Mouse (Mus musculus) layer of hippocampus, adult 8-10 months (tissue): ENCODE results near the gene Gm4881. TPM values are rescaled to one million over a fixed set of nuclear protein-coding genes. Genes with fewer than 3 reads are reported as not detected.

Source experiments
- DNase-seq, 2 experiments: peaks; one replicate each; pipeline ENCODE4 v3.0.0; 2022; ENCODE audit warnings: low spot score in 2 of 2
- total RNA-seq, 4 experiments: library from RNA; stranded (reverse); gene quantifications; 2 replicates each; pipeline ENCODE4 v1.2.4; 2022

Gm4881 gene
- total RNA-seq, 4 experiments from 2014 or later, result not detected

DNA sequence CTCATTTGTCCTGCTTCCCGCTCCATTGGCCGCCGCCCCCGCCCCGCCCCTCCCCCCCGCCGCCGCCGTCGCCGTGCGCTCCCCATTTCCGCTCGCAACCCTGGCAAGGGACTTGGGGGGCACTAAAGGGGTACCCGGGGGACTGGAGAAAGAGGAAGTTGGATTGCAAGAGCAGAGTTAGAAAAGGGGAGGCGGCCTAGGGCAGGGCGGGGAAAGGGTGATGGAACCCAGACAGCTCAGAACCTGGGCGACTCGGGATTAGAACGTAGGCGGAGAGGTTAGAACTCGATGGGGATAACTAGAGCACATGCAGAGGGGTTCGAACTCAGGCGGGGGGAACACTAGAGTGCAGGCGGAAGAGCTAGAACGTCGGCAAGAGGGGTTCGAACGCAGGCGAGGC lies 10.2 kb upstream of the Gm4881 start:
- no peak for DNase-seq

DNA sequence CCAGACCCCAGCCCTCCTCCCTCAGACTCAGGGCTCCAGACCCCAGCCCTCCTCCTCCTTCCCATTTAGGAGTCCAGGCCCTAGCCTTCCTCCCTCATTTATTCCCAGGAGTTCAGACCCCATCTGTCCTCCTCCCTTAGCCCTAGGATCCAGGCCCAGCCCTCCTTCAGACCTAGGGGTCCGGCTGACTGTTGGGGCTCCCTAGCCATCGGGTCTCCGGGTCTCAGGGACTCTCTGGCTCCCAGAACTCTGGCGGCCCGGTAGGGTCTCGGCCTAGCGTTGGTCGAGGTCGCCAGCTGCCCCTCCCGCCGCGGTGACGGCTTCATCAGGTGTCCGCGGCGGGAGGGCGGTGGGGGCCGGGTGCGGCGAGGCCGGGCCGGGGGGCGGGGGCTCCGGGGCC lies 9.7 kb upstream of the Gm4881 start:
- DNase-seq, result no peak

DNA sequence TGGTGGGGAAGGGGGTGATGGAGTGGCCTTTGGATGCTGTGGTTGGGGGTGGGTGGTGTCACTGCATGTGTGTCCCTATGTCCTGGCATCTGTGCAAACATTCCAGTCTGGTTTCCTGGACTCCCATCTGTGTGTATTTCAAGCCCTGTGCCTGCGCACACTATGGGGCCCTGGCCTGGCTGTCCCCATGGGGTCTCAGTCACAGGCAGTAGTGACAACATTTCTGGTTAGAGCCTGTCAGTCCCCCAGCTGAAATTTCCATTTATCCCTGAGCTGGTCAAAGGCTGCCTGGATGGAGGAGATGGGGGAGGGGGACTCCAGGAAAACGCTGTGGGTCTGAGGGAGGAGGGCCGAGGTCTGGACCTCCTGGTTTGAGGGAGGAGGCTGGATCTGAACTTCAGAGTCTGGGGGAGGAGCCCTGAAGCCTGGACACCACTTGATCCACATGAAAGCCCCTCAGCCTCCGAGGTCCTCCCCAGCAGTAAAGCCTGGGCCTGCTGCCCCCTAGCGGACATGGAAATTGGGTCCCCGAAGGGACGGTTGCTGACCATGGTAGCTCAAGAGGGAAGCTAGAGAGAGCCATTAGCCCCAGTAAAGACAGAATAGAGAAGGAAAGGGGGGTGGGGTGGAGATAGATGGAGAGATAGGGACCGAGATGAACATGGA lies 5.8 kb upstream of the Gm4881 start:
- no peak for DNase-seq

DNA sequence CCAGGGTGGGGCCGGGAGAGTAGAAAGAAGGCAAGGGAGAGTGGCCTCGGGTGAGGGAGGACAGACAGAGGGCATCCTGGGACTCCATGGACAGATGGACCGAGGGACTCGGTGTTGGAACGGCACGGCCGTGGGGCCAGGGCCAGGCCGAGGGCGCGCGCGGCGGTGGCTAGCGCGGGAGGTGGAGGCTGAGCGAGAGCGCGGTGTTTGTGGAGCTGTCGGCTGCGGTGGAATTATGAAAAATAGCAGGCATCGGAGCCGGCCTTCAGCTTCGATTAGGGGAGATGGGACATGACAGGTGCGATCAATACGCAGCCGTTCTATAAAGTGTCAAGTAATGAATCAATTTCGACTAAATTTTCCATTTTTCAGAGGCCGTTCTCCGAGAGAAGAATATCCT lies 4.5 kb upstream of the Gm4881 start:
- no peak for DNase-seq

DNA sequence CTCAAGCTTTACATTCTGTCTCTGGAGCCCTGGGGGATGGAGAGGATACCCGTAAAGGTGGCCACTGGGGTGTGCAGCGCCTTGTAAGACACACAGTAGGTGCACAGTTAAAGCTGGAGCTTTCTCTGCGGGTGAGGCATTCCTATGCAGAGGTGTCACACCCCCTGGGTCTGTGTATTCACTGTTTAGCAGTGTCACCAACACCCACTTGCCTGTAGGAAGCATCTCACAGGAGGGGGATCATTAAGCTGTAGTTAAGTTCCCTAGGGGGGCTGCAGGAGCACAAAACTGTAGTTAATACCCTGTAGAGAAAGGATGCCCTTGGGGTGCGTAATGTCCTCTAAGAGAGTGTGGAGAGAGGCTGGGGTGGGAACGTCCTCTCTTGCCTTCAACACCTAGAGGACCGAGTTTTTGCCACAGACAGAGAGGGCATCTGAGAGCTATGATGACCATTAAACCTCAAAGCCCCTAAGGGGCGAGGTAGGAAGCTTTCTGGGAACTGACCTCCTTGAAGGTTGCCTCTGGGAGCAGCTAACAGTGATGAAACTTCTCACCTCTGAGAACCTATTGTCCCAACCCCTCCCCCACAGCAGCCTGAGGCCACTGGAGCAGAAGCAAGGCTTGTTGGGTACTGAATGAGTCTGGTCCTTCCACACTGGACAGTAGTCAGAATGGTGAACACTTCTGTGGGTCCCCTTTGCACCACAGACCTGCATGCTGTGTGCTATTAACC lies 3.2 kb upstream of the Gm4881 start:
- no peak for DNase-seq

DNA sequence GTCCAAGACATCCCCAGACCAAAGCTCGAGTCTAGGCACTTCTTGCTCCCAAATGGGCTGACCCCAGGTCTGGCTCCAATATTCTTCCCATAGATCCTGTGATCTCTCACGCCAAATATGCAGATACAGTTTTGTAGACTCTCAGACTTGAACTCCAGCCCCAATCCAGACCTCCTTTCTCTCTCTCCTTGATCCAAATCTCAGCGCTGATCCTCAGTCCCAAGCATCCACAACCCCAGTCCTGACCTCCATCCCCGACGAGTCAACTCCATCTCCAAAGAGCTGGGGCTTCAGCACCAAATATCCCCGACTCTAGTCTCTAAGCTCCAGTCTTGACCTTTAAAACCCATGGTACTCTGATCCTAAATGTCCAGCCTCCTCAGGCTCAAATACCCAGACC lies 653 bp downstream of the Gm4881 start:
- no peak for DNase-seq

DNA sequence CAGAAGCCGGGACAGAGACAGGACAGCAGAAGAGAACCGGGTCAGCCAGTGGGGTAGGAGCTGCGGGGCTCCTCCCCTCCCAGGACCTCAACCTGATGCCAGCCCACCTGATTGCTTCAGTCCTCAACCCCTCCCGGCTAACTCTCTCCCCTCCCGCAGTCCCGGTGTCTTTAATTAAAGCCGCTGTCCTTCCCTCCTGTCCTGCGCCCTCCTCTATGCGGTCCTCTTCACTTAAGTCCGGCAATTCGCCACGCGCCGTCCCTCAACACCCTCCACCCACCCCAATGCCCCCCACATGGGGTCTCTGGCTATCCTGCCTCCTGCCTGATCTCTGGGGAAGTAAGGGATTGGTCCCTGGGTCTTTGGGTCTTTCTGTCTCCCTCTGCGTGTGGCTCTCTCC lies 12.6 kb downstream of the Gm4881 start:
- DNase-seq, result no peak

DNA sequence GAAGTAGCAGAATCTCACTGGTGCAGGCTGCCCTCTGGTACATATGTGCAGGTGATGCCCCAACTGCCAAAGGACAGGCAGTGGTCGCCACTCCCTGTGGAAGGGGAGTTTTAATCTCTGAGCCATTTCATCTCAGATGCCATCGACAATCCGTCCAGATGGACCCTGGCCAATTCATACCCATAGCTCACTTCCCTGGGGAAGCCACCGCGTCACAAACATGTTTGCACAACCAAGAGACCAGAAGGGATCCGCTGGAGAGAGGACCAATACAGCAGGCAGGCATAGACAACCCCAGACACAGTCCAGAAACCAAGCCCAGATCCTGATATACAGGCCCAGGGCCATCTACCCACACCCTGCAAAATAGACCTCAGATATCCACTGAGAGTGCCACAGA lies 13.8 kb downstream of the Gm4881 start:
- DNase-seq, result no peak

DNA sequence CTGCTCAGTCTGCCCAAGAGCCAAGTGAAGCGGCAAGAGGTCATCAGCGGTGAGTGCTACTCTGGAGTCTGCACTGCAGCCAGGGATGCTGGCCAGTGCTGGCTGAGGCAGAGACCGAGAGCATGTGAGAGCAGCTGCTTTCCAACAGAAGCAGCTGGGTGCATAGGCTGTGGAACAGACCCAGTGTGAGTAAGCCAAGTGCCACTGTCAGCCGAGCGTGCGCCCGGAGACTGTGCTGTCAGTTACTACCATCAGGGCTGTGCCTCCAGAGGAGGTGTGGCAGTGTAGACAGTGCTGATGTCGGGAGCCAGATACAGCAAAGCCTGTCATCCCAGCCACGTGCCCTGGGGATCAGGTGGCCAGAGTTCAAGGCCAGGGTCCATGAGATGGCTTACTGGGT lies 24.6 kb downstream of the Gm4881 start:
- peak; percentile 46 to 47 for DNase-seq

DNA sequence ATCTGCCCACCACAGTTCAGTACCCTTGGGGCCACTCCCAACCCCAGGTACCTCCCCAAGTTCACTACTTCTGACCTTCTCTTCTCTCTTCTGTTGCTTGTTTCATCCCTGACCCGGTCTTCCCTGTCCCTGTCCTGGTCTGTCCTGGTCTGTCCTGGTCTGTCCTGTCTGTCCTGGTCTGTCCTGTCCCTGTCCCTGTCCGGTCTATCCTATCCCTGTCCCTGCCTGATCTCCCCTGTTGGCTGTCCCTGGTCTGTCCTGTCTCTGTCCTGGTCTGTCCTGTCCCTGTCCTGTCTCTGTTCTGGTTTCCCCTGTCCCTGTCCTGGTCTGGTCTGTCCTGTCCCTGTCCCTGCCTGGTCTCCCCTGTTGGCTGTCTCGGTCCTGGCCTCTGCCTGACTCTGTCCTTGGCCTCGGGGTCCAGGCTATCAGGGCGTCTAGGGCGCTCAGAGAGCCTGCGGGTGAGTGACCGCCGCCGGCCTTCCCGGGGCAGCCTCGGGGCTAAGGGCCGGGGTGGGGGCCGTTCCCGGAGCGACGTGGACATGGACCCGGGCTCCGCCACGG lies 25.5 kb downstream of the Gm4881 start:
- no peak for DNase-seq

DNA sequence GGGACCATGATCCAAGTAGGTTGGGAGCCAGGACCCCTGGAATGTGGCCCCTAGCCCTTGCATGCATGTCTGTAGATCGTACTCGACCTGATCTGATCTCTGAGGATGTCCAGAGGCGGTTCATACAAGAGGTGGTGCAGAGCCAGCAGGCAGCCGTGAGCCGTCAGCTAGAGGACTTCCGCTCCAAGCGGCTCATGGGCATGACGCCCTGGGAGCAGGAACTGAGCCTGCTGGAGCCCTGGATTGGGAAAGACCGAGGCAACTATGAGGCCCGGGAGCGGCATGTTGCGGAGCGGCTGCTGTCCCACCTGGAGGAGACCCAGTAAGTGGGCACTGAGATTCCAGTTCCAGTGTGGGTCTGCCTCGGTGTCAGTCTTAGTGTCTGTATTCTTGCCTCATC lies 31.8 kb downstream of the Gm4881 start:
- DNase-seq, result no peak

DNA sequence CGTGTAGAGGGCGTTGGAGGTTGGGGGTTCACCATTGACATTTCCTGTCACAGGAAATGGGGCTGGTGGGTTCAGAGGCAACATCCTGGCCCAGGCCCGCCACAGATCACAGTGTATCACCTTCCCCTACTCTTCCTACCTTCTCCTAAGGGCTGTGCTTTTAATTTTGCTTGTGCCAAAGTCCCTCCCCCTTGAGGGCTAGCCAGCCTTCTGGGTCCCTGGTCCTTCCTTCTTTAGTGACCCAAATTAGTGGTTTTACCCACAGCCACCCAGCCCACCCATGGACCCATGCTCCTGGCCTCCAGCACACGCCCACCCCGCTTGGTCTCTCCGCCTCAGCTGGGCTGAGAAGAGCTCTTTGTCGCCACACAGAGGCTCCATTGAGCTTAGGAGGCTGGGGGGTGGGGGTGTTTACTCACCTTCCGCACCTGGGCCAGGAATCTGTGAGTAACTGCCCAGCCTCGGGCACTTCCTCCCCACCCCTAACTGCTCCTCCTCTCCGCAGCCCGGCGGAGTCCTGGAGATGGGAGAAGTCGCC lies 37.0 kb downstream of the Gm4881 start:
- DNase-seq, result no peak

DNA sequence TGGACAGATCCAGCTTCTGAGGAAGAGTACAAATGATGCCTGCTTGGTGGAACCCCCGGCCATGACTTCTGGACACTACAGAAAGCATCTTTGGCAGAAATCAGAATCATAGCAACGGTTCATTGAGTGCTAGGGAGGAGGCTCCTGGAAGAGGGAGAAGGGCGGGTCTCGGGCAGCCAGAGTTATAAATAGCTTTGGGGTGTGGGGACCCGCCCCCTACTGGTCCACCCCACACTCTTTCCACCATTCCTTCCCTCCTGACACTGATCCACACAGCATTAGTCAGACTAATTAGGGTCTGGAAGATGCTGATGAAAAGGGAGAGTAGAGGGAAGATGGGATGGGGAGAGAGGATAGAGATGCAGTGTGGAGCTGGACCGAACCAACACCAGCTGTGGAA lies 37.7 kb downstream of the Gm4881 start:
- DNase-seq, result no peak

DNA sequence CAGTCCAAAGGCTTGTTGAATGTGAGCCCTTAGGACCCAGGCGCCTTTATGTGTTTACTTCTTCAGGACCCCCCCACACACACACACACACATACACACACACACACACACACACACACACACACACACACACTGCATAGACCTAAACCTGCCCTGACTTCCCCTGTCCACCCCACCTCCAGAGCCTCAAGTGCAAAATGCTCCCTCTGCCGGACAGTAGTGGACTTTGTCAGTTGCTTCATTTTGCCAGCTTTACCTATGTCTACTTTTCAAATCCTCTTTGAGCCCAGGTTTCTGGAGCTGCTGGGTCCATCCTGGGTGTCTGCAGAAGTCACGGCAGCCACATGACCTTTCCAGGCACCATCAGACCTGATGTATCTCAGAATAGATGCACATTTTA lies 39.4 kb downstream of the Gm4881 start:
- DNase-seq, result no peak

DNA sequence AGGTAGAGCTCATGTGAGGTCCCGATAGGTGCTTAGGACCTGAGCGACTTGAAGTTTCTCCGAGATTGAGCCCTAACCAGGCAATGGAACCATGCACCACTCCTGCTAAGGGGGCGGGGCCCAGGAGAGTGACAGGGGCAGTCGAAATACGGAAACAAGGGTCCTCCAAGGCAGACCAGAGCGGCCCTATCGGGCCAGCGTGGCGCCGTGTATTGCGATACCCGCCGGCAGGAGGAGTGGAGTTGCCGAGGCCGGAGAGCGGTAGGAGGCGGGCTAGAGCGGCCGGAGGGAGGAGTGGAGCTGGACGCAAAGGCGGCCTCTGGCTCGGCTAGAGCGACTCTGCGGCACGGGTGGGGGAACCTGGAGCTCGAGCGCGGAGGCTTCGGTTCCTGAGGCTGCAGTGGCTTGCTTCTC lies 40.2 kb downstream of the Gm4881 start:
- DNase-seq, result peak; percentile 96

DNA sequence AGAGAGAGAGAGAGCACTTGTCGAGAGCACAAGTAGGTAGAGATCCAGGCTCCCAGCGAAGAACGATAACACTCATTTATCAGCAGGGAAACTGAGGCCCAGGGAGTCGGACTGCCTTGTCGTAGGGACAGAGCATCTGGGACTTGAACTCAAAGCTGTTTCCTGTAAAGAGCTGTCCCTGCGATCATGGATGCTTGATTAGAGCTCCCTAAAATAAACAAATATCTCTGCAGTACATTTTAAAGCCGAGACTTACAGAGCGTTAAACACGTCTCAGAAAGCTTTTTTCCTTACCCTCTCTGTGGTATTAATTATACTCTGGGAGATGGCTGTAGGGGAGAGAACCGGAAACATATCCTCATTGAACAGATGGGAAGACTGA lies 40.9 kb downstream of the Gm4881 start:
- DNase-seq, result no peak

DNA sequence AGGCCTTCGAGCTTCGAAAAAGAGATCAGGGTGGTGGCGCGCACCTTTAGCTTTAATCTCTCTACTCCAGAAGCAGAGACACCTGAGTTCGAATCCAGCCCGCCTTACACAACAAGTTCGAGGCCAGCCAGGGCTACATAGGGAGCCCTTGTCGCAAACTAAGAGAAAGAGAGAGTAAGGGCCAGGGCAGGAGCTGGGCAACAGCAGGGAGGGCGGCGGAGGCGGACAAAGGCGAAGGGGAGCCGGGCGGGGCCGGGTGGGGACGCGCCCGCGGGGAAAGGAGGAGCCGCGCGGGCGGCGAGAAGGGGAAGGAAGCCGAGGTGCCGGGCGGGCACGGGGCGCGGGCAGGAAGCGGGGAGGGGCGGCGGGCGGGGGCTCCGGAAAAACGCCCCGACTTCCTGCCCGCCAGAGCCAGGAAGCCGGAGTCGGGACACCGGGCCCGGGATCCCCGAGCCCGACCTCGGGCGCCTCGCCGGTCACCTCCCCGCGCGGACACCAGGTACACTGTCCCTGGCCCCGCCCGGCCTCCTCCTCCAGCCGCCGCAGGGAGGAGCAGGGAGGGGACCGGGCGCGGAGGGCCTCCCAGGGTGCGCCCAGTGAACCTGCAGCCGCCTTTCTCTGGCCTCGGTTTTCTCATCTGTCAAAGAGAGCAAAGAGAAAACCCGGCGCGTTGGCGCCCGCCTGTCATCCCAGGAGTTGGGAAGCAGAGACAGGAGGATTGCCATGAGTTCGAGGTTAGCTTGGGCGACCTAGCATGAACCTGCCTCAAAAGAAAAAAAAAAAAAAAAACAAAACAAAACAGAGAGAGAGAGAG lies 41.5 kb downstream of the Gm4881 start, which contains the start of gene Arhgef1:
Arhgef1 (plus strand) TSS at position 283 of the 814 bp plus-strand sequence.
- no peak for DNase-seq

DNA sequence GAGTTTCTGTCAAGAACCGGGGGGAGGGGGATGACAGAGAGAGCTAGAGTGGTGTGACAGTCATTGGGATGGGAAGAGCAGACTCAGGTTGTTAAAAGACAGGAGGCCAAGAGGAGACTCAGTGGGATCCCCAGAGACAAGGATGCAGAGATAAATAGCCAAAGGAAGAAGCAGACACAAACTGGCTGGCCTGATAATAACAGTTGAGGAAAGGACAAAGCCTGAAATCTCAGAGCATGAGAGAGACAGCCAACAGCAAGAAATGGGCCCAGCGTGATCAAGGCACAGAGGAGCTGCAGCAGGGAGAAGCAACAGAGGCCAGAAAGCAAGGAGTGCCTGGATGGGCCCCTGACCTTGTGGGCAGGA lies 42.0 kb downstream of the Gm4881 start:
- no peak for DNase-seq

DNA sequence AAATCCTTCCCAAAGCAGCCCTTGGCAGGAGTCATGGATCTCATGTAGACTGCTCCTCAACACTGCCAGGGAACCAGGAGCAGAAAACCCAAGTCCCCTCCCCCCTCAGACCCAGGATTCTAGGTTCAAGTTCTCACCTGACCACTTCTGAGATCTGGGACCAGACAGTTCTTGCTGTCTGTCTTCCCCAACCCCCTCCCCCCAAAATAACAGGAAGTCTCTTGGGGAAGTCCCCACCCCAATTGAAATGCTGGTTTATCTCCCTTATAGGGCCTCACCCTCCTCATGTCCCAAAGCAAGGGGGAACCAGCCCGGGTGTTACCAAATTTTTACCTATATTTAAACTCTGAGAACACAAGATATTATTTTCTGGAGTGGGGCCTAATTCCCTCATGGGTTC lies 42.5 kb downstream of the Gm4881 start:
- no peak for DNase-seq

DNA sequence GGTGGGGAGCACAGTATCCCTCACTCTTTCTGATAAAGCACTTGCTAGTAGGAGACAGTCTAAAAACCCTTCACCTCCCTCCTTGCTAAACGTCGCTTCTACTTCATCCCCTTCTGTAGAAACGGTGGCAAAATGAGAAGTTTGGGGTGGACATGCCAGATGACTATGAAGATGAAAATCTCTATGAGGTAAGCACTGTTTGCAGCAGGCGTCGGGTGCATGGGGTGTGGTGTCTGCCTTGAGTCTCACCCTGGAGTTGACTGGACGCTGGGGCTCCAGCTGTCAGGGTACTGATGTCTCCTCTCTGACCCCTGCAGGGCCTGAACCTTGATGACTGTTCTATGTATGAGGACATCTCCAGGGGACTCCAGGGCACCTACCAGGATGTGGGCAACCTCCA lies 43.2 kb downstream of the Gm4881 start:
- no peak for DNase-seq

DNA sequence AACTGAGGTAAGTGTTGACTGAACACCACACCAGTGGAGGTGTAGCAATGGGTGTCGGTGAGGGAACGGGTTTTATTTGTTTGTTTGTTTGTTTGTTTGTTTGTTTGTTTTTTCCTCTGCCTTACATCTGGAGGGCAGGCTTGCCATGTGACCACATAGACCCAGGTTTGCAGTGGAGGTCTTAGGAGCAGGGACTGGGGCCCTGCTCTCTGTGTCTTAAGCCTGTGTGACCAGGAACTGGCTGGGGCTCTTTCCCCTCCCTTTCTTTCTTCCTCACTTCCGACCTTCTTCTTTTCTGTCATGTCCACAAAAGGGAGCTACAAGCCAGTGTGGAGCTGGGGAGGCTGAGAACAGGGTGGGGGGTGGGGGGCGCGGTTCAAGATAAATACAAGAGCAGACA lies 46.3 kb downstream of the Gm4881 start:
- DNase-seq, result no peak

DNA sequence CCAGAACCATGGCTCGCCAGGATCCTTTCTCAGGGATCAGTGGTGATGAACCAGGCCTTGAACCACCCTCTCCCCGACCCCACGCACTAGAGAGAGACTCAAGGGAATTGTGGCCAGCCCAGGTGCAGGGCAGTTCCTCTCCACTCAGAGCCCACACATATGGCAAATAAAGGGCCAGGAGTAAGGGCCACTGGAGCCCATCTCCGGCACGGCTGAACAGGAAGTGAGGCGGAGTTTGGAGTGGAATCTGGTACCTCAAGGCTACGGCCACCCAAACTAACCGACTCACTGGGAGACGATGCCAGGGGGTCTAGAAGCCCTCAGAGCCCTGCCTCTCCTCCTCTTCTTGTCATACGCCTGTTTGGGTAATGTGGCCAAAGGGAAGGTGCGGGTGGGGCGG lies 47.1 kb downstream of the Gm4881 start, which contains the start of gene Cd79a:
Cd79a (plus strand) TSS at position 158 of the 400 bp plus-strand sequence.
- no peak for DNase-seq
